Mouse (Mus musculus) gastrocnemius, postnatal 14 days (tissue): ENCODE results near the gene Znrd1as. TPM values are rescaled to one million over a fixed set of nuclear protein-coding genes. Genes with fewer than 3 reads are reported as not detected.

ENCODE experiments used
- DNase-seq: peaks from one replicate; pipeline ENCODE4 v3.0.0; 2021; ENCODE audit warnings: mixed read lengths
- intact Hi-C: fragments of 180-260 bp; cut with DNase I; formaldehyde crosslinking; loops from one replicate; pipeline ENCODE4 v1.15.1; 2025; ENCODE audit warnings: low total_unique reads
- total RNA-seq, 2 experiments: library from RNA; stranded (reverse); gene quantifications; 2 replicates each; pipeline ENCODE4 v1.2.3; 2021

The Znrd1as gene
- total RNA-seq, 2 experiments from 2014 or later = 9.3 to 11.4 TPM

DNA sequence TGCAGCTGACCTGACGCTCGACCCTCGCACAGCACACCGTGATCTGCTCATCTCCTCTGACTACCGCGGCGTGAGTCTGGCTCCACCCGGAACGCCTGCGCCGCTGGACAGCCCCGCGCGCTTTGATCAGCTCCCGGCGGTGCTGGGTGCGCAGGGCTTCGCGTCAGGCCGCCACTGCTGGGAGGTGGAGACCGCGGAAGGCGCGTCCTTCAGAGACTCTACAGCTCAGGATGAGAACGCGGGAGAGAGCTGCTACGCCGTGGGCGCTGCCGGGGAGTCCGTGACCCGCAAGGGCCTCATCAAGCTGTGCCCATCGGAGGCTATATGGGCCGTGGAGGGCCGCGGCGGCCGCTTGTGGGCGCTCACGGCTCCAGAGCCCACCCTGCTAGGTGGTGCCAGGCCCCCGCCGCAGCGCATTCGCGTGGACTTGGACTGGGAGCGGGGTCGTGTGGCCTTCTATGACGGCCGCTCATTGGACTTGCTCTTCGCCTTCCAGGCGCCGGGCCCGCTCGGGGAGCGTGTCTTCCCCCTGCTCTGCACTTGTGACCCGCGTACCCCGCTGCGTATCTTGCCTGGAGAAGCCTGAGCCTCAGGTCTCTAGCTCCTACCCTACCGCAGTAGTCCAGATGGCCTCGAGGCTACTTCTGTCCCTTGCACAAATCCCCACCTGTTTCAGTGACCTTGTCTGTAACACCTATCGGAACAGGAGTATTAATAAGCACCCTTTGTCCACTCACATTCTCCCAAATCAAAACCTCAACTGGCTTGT, 11.2 kb upstream of the Znrd1as start:
- DNase-seq = peak; percentile 45
- intact Hi-C loops = no loop called here

DNA sequence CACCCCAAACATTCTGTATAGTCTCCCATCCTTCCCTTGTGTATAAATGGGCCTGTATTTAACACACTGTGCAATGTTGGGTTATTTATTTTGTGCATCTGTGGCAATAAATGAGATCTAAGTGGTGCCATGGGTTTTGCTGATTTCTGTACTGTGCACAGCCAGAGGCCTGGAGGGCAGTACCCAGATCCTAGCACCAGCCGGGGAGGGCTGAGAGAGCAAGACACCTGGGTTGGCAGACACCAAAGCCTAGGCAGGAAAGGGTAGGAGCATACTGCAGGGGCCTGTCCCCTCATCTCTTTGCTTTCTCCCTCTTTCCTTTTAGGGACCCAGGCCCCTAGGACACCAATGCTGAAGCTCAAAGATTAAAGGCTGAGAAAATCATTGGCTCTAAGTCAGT, 10.1 kb upstream of the Znrd1as start:
- intact Hi-C loops = no loop called here
- no peak for DNase-seq

DNA sequence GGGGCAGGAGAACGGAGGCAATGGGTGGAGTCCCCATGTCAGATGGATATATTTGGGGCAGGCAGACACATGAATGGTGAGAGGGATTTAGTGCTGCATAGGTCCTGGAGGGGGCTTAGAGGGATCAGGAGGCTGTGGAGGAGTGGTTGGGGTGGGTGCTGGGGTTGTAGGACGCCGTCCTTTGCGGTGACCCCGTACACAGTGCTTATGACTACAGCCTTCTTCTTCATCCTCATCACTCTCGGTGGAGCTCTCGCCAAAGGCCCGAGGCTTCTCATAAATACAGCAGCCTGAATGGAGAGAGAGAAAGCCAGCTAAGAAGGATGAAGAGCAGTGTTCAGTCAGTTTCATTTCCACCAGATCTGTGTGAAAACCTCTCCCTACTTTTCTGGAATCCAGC, 9.1 kb upstream of the Znrd1as start:
- intact Hi-C loops = no loop called here
- no peak for DNase-seq

DNA sequence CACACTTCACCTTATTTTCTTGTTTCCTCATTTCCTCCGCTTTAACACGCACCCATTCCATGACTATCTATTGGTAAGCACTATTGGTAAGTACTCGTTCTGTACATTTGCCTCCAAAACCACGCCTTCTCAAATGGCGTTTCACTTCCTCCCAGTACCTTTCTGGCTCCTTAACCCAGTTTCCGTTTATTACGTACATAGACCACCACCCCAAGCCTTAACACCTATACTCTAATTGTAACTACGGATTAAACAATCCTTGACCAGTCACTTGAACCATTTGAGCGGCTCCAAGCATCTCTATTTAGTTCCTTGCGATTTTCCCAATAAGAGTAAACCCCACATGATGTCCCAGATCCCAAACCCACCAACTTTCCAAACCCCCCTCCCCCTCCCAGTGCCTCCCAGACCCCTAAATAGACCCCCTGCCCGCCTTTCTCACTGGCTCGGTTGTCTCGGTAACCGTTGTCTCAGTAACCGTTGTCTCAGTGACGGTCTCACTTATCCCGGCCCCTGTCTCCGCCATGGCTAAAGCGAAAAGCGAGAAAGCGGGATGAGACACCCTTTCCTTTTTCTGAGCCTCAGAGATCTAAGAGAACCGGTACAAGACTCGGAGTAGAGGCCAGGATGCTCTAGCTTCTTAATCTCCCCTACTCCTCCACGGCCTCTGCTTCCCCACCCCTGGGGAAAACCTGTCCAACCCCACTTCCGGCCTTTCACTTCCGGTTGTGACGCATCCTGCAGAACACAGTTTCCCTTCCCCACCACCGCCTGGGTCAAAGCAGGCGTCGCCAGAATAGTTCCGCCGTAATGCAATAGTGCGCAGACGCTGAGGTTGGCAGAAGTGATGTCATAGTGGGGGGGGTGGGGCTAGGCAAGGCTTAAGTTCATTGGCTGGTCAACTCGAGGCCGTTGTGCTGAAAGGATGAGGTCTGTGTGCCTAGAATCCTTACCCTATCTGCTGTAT, 7.1 kb upstream of the Znrd1as start, which contains the start of gene Ppp1r11:
Ppp1r11 (minus strand) TSS at position 761 of the 967 bp plus-strand sequence.
- DNase-seq = peak; percentile 95
- intact Hi-C loops = no loop called here

DNA sequence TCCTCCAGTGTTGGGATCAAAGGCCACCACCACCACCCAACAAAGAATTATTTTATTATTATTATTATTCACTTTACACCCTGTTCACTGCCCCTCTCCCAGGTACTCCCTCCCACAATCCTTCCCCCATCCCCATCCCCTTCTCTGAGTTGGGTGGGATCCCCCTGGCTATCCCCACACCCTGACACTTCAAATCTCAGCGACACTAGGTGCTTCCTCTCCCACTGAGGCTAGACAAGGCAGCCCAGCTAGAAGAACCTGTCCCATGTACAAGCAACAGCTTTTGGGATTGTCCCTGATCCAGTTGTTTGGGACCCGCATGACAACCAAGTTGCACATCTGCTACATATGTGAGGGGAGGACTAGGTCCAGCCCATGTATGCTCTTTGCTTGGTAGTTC, 5.8 kb upstream of the Znrd1as start:
- no peak for DNase-seq
- intact Hi-C loops = no loop called here

DNA sequence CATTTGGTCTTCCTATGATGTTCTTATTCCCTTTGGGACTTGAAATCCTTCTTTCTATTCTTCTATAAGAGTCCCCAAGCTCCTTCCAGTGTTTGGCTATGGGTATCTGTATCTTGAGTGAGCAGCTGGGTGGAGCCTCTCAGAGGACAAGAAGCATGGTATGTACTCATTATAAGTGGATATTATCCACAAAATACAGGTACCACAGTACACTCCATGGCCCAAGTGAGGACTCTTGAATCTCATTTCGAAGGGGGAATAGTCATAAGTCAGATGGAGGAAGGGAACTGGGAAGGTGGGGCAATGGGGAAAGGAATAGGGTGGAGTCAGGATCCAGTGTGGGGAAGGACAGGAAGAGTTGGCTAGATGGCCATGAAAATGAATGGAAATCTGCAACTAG, 5.3 kb upstream of the Znrd1as start:
- intact Hi-C loops = no loop called here
- no peak for DNase-seq

DNA sequence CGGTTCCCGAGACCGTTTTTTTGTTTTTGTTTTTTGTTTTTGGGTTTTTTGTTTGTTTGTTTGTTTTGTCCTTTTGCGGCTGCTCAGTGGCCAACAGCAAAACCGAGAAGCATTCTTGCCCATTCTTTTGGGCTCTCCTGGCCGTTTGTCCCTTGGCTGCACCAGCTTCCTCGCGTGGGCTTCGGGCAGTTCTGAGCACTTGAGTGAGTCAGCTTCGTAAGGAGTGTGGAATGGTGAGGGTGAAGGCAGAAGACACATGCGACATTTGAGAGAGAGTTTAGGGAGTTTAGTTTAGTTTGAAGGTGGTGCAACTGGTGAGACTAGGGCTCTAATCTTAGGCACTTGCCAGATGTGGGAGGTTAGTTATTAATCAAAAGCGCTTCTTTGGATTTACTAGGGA, 492 bp downstream of the Znrd1as start:
- intact Hi-C loops = no loop called here
- DNase-seq = no peak

DNA sequence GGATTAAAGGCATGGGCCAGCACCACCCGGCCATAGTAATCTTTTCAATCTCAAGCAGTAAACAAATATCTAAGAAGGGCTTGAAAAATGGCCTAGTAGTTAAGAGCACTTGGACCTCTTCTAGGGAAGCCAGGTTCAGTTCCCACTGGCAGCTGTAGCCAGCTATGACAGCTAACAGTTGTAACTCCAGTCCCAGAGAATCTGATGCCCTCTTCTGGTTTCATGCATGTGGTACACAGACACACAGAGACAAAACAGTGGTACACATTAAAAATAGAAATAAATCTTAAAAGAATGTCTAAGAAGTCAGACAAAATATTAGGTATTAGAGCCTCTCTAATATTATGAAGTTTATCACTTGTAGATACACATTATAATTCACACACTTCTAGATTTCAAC, 2.7 kb downstream of the Znrd1as start:
- intact Hi-C loops = no loop called here
- no peak for DNase-seq

DNA sequence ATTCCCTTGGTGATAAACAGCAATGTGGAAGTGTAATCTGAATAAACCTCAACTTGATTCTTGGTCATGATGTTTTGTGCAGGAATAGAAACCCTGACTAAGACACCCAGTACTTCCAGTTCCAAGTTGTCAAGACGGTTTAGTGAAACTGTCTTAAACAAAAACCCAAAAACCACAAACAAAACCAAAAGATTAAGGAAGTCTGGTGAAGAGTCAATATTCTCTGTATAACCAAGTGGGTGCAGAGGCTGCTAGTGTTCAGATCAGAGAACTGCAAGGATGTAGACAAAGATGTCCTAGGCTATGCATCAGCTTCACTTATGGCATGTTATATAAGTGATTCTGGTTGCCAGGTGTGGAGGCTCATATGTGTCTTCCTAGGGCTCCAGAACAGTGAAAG, 8.5 kb downstream of the Znrd1as start:
- intact Hi-C loops = no loop called here
- DNase-seq = no peak

DNA sequence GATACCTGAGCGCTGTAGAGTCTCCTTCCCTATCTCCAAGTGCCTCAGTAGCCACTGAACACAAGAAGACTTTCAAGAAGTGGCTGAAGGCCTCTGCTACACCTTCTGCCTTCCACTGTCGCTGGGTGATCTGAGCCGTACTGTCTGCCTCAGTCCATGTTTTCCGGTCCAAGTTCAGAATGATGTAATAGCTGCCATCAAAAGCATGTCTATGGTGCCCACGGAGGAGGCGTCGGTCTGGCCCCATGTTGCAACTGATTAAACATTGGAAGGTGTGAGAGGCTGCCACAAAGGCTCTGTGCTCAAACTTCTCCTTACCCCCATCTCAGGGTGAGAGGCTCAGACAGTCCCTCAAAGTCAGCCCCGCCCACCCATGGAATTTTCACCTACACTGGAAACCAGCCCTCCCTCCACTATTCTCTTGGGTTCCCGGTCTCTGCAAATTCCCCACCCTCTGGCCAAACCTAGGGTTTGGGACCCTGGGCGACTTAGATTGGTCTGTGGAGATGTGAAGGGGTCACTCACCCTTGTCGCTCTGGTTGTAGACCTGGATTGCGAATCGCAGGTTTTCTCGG, 12.0 kb downstream of the Znrd1as start:
- no peak for DNase-seq
- intact Hi-C loops = no loop called here

DNA sequence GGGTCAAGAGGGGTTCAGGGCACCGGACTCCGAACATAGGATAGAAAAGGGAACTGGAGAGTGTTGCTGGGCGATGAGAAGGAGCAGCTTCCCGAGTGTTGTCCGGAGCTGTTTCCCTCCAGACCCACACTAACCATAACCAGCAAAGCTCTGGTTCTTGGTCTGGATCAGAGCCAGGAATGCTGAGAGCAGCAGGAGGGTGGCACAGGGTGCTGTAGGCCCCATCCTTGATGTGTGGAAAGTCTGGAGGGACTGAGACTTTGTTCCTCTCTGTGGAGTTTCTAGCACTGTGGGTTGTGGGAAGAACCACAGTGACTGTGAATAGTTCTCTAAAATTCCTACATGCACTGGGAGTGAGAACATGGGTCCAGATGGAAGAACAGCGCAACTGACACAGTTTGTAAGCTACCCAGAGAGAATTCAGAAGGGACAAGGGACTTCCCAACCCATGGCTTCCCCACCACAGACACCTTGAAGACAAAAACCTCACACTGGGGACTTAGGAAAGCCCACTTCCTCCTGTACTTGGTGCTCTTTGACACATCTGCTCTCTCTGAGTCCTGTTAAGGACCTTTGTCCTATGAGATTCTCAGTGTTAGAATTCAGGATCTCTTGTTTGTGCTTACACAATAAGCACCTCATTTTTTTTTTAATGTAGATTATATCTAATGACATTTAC, 12.9 kb downstream of the Znrd1as start:
- intact Hi-C loops = no loop called here
- no peak for DNase-seq

DNA sequence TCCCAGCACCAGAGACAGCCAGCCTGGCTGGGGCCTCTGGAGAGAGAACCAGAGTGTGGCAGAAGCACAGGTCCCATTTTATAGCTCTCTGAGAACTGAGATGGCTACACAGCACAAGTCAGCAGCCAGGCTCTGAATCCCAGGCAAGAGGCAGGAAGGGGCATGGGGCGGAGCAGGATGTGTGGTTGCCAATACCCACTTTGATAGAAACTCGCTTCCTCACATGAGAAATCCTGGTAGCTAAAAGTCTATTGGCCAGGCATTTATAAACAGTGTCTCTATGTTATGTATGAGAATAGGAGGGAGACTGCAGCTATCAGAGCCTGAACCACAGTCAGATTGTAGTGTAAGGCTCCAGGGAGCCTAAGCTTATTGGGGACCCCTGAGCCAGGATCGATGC, 14.4 kb downstream of the Znrd1as start:
- intact Hi-C loops = no loop called here
- no peak for DNase-seq

DNA sequence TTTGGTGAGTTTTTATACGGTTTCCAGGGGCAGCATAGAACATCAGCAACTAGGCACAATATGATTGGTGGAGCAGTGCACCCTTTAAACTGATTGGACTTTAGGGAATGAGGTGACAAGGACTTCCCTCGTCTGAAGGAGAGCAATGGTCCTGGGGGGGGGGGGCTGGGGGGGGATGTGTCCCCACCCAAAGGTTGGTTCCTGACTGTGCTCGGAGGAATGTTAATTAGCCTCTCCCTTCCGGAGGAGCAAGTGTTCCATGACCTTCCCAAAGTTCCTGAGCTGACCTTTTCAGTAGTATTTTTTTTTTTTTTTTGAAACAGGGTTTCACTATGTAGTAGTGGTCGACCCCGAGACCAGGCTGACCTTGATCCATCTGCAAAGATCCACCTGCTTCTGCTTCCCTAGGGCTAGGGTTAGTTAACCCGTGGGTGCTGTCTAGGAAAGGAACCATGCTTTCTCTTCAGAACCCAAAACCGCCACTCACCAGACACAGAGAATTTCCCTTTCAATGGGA, 14.9 kb downstream of the Znrd1as start:
- no peak for DNase-seq
- intact Hi-C loops = no loop called here

DNA sequence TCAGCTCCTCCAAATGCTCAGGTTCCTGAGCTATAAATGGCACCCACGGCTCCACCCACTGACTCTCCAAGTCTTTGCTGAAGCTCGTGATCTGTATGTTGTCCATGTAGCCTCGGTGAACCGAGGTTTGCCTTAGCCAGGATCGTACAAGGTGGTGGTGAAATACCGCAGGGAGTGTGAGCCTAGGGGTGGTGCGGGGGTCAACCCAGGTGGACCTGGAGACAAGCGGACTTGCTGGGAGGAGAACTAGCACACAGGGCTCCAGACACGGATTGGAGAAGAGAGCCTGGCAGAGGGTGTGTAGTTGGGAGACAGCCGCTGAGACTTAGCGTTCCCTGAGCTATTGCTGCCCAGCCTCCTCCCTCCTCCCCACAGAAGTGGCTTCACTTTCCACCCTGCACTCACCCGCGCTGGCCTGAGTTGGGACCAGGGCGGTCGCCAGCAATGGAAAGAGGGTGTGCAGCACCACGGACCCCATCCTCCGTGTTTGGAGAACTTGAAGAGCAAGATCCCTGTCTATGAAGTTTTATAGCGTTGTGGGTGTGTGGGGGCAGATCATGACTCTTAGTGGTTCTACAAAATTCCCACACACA, 22.9 kb downstream of the Znrd1as start, which contains the start of gene 2410137M14Rik:
2410137M14Rik (minus strand) TSS at position 17 of the 593 bp plus-strand sequence.
- intact Hi-C loops = no loop called here
- DNase-seq = no peak

DNA sequence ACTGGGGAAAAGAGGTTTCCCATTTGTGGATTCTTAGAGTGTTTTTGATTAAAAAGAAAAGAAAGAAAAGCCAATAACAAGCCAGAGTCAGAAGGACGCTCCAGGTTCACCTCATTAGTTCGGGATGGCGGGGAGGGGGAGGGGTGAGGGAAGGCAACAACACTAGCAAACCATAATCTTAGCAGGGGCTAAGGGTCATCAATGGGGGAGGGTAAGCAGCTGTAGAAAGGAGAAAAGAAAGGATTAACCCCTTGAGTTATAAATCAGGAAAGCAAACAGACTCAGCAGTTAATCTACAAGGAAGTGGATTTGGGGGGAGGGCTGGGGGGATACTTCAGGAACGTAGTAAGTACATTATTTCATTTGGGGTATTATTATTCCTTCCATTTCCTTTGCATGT, 23.5 kb downstream of the Znrd1as start:
- no peak for DNase-seq
- intact Hi-C loops = no loop called here

DNA sequence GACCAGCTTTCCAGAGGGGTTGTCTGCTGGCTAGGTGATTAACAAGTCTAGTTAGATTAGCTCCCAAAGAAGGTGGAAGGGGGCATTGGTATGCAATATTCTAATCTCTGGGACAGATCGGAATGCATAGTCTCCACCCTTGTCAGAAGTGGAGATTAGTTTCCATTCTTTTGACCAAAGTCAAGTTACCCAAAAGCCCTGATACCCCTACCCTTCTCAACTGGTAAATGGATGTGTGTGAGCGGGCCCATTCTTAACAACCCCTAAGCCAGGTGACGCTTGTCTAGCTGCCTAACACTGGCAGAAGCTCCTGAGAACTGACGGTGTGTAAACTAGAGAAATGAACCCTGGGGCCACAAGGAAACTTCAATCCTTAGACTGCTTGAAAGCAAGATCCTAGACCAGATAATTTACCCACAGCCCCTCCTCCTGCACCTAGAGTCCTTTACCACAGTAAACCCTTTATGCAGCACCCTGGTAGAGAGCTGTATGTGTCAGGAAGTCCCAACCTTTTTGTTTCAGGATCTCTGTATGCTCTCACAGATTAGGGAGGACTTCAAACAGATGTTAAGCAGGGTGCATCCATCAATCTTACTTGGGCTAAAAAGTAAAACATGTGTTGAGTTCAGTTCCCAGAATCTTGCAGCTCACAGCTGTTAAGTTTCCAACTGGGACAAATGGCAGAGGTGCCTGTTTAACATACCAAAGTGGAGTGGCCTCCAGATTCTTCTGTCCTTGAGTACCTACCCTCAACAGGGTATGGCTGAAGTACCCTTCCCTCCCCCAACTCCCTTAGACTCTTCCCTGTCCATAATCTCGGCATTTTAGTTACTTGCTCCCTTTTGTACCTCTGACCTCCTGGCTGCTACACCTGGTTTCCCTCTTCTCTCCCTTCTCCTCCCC, 24.1 kb downstream of the Znrd1as start:
- intact Hi-C loops = no loop called here
- no peak for DNase-seq

DNA sequence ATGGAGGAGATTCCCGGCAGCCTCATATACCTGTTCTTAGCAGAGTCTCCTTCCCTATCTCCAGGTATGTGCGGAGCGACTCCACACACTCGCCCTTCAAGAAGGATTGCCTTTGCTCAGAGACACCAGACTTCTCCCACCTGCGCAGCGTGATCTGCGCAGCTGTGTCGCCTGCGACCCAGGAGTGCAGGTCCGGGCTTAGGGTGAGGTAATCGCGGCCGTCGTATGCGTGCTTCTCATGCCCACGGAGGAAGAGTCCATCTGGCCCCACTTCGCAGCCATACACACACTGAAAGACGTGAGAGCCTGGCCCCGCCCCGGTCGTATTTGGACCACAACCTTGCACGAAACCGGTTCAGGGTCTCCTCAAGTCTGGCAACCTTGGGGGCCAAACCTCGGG, 30.1 kb downstream of the Znrd1as start:
- no peak for DNase-seq
- intact Hi-C loops = no loop called here

DNA sequence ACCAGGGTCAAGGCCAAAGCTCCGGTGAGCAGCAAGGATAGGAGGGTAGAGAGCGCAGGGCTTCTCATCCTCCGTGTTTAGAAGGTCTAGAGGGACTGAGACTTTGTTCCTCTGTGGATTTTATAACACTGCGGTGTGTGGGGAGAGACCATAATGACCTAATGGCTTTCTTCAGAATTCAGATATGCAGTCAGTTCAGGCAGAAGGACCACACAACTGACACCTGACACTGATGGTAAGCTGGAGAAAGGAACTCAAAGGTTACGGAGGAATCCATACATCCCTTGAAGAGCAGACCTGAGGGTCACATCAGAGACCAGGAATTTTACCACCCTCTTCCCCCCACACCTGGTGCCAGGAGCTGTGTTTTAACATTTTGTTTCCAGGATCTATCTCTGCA, 31.0 kb downstream of the Znrd1as start, which contains the start of gene H2-M5:
H2-M5 (minus strand) TSS at position 101 of the 400 bp plus-strand sequence.
- DNase-seq = no peak
- intact Hi-C loops = no loop called here
